Mouse (Mus musculus): Measurements from ENCODE around the gene Gm8947.

The Gm8947 gene

DNA sequence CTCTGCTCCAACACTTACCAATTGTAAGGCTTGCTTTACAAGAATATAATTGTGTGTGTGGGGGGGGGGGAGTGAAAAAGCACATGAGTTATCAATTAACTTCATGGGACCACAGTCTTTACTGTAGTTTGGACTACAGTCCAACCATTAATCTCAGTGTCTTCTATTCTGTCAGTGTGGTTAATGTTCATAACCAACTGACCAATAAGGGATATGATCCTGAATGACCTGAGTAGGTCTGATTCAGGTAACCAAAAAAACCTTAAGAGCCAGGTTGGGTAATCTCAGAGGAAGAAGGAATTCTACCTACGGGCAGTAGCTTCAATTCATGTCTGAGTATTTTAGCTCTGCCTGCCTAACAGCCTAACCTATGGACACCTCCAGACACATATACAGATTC lies 32.4 kb downstream of the Gm8947 start:
- DNase-seq (ENCODE audit: low spot score in 2 of 2), result no peak

GRCm38 (mm10) chr1:151227506-151227905 lies 35.3 kb downstream of the Gm8947 start:
- no peak for DNase-seq (ENCODE audit: low spot score in 2 of 2)

DNA sequence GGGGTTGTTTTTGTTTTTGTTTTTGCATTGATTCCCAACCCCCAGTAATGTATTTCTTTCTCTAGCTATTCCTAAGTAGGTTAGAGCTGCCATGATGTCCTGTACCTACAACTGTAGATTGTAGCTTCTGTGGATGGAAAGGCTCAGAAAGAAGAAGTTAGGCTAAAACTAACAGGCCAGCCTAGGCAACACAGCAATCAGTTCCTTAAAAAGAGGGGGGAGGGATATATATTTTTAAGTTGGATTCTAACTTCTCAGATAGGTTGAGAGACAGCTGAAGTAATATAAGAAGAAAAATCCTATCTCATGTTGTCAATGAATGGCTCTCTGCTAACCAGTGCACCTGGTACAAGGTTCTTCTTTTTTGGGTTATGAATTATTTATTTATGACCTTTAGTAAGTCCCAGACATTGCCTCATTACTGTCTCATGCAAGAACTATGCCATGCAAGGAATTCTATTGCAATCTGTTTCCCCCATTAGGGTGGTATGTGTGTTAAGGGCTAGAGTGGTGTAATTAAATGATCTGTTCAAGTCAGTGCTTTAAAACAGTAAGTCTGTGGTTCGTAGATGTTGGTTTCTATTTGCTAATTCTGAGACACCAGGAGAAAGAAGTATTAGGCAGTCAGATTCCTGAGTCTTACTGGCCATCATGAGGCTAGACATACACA lies 36.3 kb downstream of the Gm8947 start:
- DNase-seq (ENCODE audit: low spot score in 2 of 2), result no peak

- no peak for DNase-seq (ENCODE audit: low spot score in 2 of 2)
Observed at GRCm38 (mm10) chr1:151232346-151232745, 40.2 kb downstream of the Gm8947 start.

GRCm38 (mm10) chr1:151233756-151234155 lies 41.6 kb downstream of the Gm8947 start:
- DNase-seq (ENCODE audit: low spot score in 2 of 2), result no peak

GRCm38 (mm10) chr1:151235574-151235973 lies 43.4 kb downstream of the Gm8947 start:
- DNase-seq (ENCODE audit: low spot score in 2 of 2), result no peak

DNA sequence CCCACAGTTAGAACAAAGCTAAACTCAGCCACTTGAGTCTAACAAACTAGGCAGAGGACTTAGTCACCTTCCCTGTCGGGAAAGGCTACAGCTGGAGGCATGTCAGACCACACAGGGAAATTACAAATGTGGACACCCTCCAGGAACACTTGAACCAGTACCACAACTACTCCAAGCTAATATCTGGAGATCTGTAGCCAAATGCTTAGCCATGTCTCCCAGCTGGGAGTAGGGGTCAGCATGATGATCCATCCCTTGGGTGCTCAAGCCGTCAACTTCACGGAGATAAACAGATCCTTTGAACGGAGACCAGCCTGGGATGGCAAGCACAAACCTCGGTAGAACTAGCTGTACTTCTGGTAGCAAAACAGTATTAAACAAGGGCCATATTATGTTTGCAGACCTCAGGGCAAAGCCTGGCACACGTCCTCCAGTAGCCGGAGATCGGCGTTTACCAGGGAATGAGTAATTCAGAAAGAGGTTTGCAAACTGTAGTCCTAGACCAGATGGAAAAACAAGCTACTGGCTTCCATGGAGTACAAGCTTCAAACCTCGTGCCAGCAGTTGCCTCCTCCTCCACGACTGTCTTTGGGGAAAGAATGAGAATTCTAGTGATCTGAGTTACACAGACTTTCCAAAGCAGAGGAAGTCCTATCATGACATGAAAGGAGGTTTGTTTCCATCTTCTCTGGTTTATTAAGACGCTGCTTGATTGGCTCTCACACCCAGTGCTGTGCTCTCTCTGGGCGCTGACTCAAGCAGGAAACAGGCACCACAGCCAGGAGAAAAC lies 44.2 kb downstream of the Gm8947 start:
- no peak for DNase-seq (ENCODE audit: low spot score in 2 of 2)

- no peak for DNase-seq (ENCODE audit: low spot score in 2 of 2)
Observed at GRCm38 (mm10) chr1:151237780-151238179, 45.6 kb downstream of the Gm8947 start.

DNA sequence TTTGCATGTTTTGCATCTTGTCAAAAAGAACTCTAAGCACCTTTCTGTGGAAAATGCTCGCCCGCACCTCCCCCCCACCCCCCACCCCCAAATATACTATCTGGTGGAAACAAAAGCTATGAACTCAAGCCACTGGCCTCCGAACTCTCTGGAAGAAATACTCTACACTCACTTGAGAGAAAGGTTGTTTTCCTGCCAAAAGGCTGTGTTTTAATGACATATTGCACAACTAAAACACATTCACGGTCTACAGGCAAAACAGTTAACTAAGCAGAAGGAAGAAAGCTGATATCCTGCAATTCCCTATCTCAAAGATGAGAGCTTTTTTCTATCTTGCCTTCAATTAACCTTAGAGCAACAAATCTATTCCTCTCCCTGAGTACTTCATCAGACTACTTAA lies 51.2 kb downstream of the Gm8947 start:
- no peak for DNase-seq (ENCODE audit: low spot score in 2 of 2)

Measured in thymus, postnatal 10 days (tissue).